Mouse (Mus musculus): ENCODE results near the gene Abcc1. TPM values are rescaled to one million over a fixed set of nuclear protein-coding genes. Genes with fewer than 3 reads are reported as not detected.
A peak's percentile ranks its signal among the peaks of the same experiment; 100 is the strongest.

The Abcc1 gene
- total and polyA plus RNA-seq, 3 experiments, result 30.2 to 49.7 (median 37.4) TPM

- H3K79me2 ChIP-seq (replicated peaks; ENCODE audit: control insufficient read depth, extremely low read depth, insufficient read depth, poor library complexity, severe bottlenecking), result no peaks in the 10 kb centered on the region
- in situ Hi-C loops (cut with MboI; ENCODE audit: low pct_ligation_motif_present, low pct_unique_long_range_greater_than_20kb, low sequenced_read_pairs) (no loop called here), dilution Hi-C loops (cut with MboI; ENCODE audit: extremely low pct_ligation_motif_present, extremely low pct_unique_long_range_greater_than_20kb, low sequenced_read_pairs) (no loop called here)
- peaks cover 6 to 16% of the 10 kb centered on the region in 2 experiments for H3K36me3 ChIP-seq (replicated peaks in 1 of 2; ENCODE audit: control insufficient read depth in 1 of 2, insufficient read depth in 1 of 2, low read length in 1 of 2)
- H3K9me3 ChIP-seq (replicated peaks; ENCODE audit: low read length), result no peaks in the 10 kb centered on the region
- DNase-seq (ENCODE audit: extremely low read depth), result no peak
- H3K9ac ChIP-seq (ENCODE audit: insufficient read depth, low read depth), result no peak overlapping the region
- TF ChIP-seq USF1 (IDR thresholded peaks at IDR 0.05; ENCODE audit: low read depth, low read length) (no peak), MAZ (IDR thresholded peaks at IDR 0.05; ENCODE audit: low read depth, low read length) (no peak), MAX (IDR thresholded peaks at IDR 0.05; ENCODE audit: low read length) (no peak), CHD1 (IDR thresholded peaks at IDR 0.05; ENCODE audit: low read depth, low read length) (no peak), ETS1 (conservative IDR thresholded peaks at IDR 0.05; ENCODE audit: low read depth, low read length) (no peak), ZKSCAN1 (IDR thresholded peaks at IDR 0.05; ENCODE audit: borderline replicate concordance, low read depth, low read length) (no peak)
- no peak overlapping the region for H3K27ac ChIP-seq (ENCODE audit: insufficient read depth, low read depth)
- H3K27me3 ChIP-seq (replicated peaks), result no peaks in the 10 kb centered on the region
- peaks cover 0 to 17% of the 10 kb centered on the region in 2 experiments; a peak in 3 of 4 replicates for H3K4me1 ChIP-seq (ENCODE audit: control insufficient read depth in 1 of 2, insufficient read depth in 2 of 2)
- no peak overlapping the region for H3K4me3 ChIP-seq (replicated peaks in 1 of 3; ENCODE audit: low read depth in 2 of 3, low read length in 2 of 3, poor library complexity in 1 of 3)
- H3K4me2 ChIP-seq (ENCODE audit: insufficient read depth, low read depth, poor library complexity, severe bottlenecking), result no peak overlapping the region
Measured at GRCm38 (mm10) chr16:14479641-14480040, 118.3 kb downstream of the Abcc1 start.

- TF ChIP-seq ZC3H11A (IDR thresholded peaks at IDR 0.05; ENCODE audit: low read depth, low read length) (no peak), MAFK (IDR thresholded peaks at IDR 0.05; ENCODE audit: insufficient replicate concordance, low read length) (no peak), MAZ (IDR thresholded peaks at IDR 0.05; ENCODE audit: low read depth, low read length) (no peak), USF2 (conservative IDR thresholded peaks at IDR 0.05; ENCODE audit: low read depth, low read length) (no peak), GABPA (IDR thresholded peaks at IDR 0.05; ENCODE audit: insufficient replicate concordance, low read depth, low read length) (no peak), POLR2AphosphoS2 (IDR thresholded peaks at IDR 0.05; ENCODE audit: low read depth, low read length) (no peak), MYC (IDR thresholded peaks at IDR 0.05; ENCODE audit: low read depth, low read length) (no peak), ZKSCAN1 (IDR thresholded peaks at IDR 0.05; ENCODE audit: borderline replicate concordance, low read depth, low read length) (no peak)
- H3K9me3 ChIP-seq (replicated peaks; ENCODE audit: low read length), result no peaks in the 10 kb centered on the region
- no peak for DNase-seq (ENCODE audit: extremely low read depth)
- no peak overlapping the region for H3K27ac ChIP-seq (ENCODE audit: insufficient read depth, low read depth)
- no peaks in the 10 kb centered on the region for H3K27me3 ChIP-seq (replicated peaks)
- H3K4me2 ChIP-seq (ENCODE audit: insufficient read depth, low read depth, poor library complexity, severe bottlenecking), result no peak overlapping the region
- dilution Hi-C loops (cut with MboI; ENCODE audit: extremely low pct_ligation_motif_present, extremely low pct_unique_long_range_greater_than_20kb, low sequenced_read_pairs) (no loop called here), in situ Hi-C loops (cut with MboI; ENCODE audit: low pct_ligation_motif_present, low pct_unique_long_range_greater_than_20kb, low sequenced_read_pairs) (no loop called here)
- no peaks in the 10 kb centered on the region for H3K79me2 ChIP-seq (replicated peaks; ENCODE audit: control insufficient read depth, extremely low read depth, insufficient read depth, poor library complexity, severe bottlenecking)
- no peak overlapping the region for H3K9ac ChIP-seq (ENCODE audit: insufficient read depth, low read depth)
- no peaks in the 10 kb centered on the region for H3K36me3 ChIP-seq (replicated peaks in 1 of 2; ENCODE audit: control insufficient read depth in 1 of 2, insufficient read depth in 1 of 2, low read length in 1 of 2)
- H3K4me3 ChIP-seq (replicated peaks in 1 of 3; ENCODE audit: low read depth in 2 of 3, low read length in 2 of 3, poor library complexity in 1 of 3), result no peak overlapping the region
- H3K4me1 ChIP-seq (ENCODE audit: control insufficient read depth in 1 of 2, insufficient read depth in 2 of 2), result no peaks in the 10 kb centered on the region
Measured at GRCm38 (mm10) chr16:14483221-14483620, 121.9 kb downstream of the Abcc1 start.

GRCm38 (mm10) chr16:14493491-14494114, 132.2 kb downstream of the Abcc1 start:
- Histone ChIP-seq H3K4me2 (ENCODE audit: insufficient read depth, low read depth, poor library complexity, severe bottlenecking) (no peak overlapping the region), H3K36me3 (replicated peaks in 1 of 2; ENCODE audit: control insufficient read depth in 1 of 2, insufficient read depth in 1 of 2, low read length in 1 of 2) (no peaks in the 10 kb centered on the region), H3K4me1 (ENCODE audit: control insufficient read depth in 1 of 2, insufficient read depth in 2 of 2) (no peaks in the 10 kb centered on the region), H3K9ac (ENCODE audit: insufficient read depth, low read depth) (no peak overlapping the region), H3K27me3 (replicated peaks) (peaks cover 11% of the 10 kb centered on the region), H3K79me2 (replicated peaks; ENCODE audit: control insufficient read depth, extremely low read depth, insufficient read depth, poor library complexity, severe bottlenecking) (no peaks in the 10 kb centered on the region), H3K9me3 (replicated peaks; ENCODE audit: low read length) (no peaks in the 10 kb centered on the region), H3K4me3 (replicated peaks in 1 of 3; ENCODE audit: low read depth in 2 of 3, low read length in 2 of 3, poor library complexity in 1 of 3) (no peak overlapping the region), H3K27ac (ENCODE audit: insufficient read depth, low read depth) (no peak overlapping the region)
- in situ Hi-C loops (cut with MboI; ENCODE audit: low pct_ligation_motif_present, low pct_unique_long_range_greater_than_20kb, low sequenced_read_pairs) (loop anchor here (10.0 kb wide), 1 partner anchor 269 kb away; no protein-coding TSS in a partner anchor), dilution Hi-C loops (cut with MboI; ENCODE audit: extremely low pct_ligation_motif_present, extremely low pct_unique_long_range_greater_than_20kb, low sequenced_read_pairs) (no loop called here)
- no peak for TF ChIP-seq KAT2A (IDR thresholded peaks at IDR 0.05; ENCODE audit: insufficient replicate concordance, low read length)
- TF ChIP-seq ZC3H11A (IDR thresholded peaks at IDR 0.05; ENCODE audit: low read depth, low read length), result no peak
- peak in 1 of 2 experiments; percentile 65; a peak in 3 of 4 replicates for TF ChIP-seq CTCF (conservative IDR thresholded peaks at IDR 0.05 in 1 of 2, IDR thresholded peaks at IDR 0.05 in 1 of 2; ENCODE audit: low read depth in 2 of 2, low read length in 2 of 2)
- peak; percentile 49 for TF ChIP-seq SMC3 (IDR thresholded peaks at IDR 0.05; ENCODE audit: low read depth, low read length)
- peak; percentile 74 for TF ChIP-seq RAD21 (IDR thresholded peaks at IDR 0.05; ENCODE audit: low read depth, low read length)
- TF ChIP-seq ETS1 (conservative IDR thresholded peaks at IDR 0.05; ENCODE audit: low read depth, low read length), result no peak
- no peak for TF ChIP-seq MAZ (IDR thresholded peaks at IDR 0.05; ENCODE audit: low read depth, low read length)
- DNase-seq (ENCODE audit: extremely low read depth), result peak; percentile 27
